Mouse (Mus musculus) naive thymus-derived CD4-positive, alpha-beta T cell, adult 5 months (primary cell): ENCODE measurements around the gene Kcnj15. TPM values are rescaled to one million over a fixed set of nuclear protein-coding genes. Genes with fewer than 3 reads are reported as not detected.

Experiments
- polyA plus RNA-seq: library from polyadenylated mRNA; unstranded; fragments of 100-300 nt; shearing (Covaris generic); gene quantifications from one replicate; pipeline ENCODE4 v1.2.1, GENCODE M21; 2017

The Kcnj15 gene
- not detected for polyA plus RNA-seq

GRCm38 (mm10) chr16:95257266-95257894 is at the start of gene Kcnj15:
Kcnj15 (plus strand) TSS chr16:95257558.

